14 mouse cellular contexts compared by ENCODE assay signal in genomic region chr13:115124521-115124920, GRCm38 (mm10). TPM values are rescaled to one million over a fixed set of nuclear protein-coding genes. Genes with fewer than 3 reads are reported as not detected.
"Had no signal": no experiment of that assay in that cellular context is flagged by ENCODE, and none has a peak within 500 bp of the region (broad histone marks: within the 10 kb centered on the region; RNA-seq: fewer than 3 reads in every experiment).

No protein-coding gene starts in this region.

- H3K27ac ChIP-seq: kidney, postnatal 0 days; limb, embryonic 12.5 days; liver, embryonic 13.5 days; midbrain, embryonic 13.5 days; stomach, embryonic 15.5 days had no signal

- ATAC-seq: liver, postnatal 0 days; lung, postnatal 0 days; midbrain, embryonic 13.5 days had no signal

- DNase-seq: kidney, adult 9 months; layer of hippocampus, adult 9-11 months; layer of hippocampus, postnatal 36 days; liver; liver, embryonic 13.5 days; liver, postnatal 0 days; spleen, adult 18-20 months; thymus, postnatal 4 days had no signal

- H3K4me3 ChIP-seq: limb, embryonic 12.5 days; liver, embryonic 13.5 days; midbrain, embryonic 13.5 days; stomach, embryonic 15.5 days had no signal

RNA-seq across cellular contexts. Expression of gene Gm49395, which starts 22.8 kb away (rescaled TPM):
- total RNA-seq: midbrain, postnatal 0 days had no signal
